8 mouse cellular contexts compared by ENCODE assay signal in the genomic region with DNA sequence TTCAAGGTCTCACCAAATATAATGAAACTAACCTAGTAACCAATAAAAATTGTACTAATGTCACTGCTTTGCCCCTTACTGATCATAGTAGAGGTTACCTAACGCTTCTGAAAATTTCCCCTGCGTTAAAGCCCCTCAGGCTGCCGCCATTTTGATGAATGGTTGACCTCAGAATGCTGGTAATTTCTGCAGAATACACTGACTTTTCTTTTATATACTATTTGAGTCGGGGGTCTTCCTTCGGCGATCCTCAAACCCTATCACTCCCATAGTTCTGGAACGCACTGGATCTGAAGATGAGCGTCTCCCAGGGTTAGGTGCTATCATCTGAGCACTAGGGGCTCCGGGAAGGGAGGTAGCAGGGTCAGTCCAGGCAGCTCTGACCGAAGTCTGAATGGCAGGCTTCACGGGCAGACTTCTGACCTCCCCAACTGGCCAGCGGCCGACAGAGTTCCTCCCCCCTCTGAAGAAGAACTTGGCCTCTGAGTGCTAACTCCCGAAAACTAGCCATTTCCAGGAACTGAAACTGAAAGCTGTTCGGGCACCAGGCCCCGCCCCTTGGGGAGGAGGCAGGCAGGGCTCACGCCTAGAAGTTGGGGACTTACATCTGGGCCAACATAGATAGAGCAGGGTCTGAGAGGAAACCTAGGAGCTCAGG. TPM values are rescaled to one million over a fixed set of nuclear protein-coding genes. Genes with fewer than 3 reads are reported as not detected.
DNase-seq lines count a peak whose midpoint lies in the region; ATAC-seq and TF ChIP-seq lines count a peak whose summit lies in the region.

No protein-coding gene starts in this region.

- 43% methylated on average over 17 of the region's 17 CpGs for WGBS in hindbrain, embryonic 13.5 days

- H3K4me1 ChIP-seq in G1E (ENCODE audit: insufficient read depth, low read depth, low read length) = peaks cover 71% of the 10 kb centered on the region
- H3K4me1 ChIP-seq in hindbrain, embryonic 13.5 days (replicated peaks) = 0 out of 2 replicates have a peak, but pooled peaks cover 8% of the 10 kb centered on the region

- no peaks in the 10 kb centered on the region for H3K27me3 ChIP-seq in G1E (ENCODE audit: insufficient read depth, low read length)
- no peaks in the 10 kb centered on the region for H3K27me3 ChIP-seq in hindbrain, embryonic 13.5 days

- peak overlapping the region; percentile 79 for H3K4me3 ChIP-seq in G1E (ENCODE audit: low read depth, low read length)
- peak overlapping the region; percentile 29 for H3K4me3 ChIP-seq in hindbrain, embryonic 13.5 days

- H3K9me3 ChIP-seq in G1E (replicated peaks) = no peaks in the 10 kb centered on the region
- H3K9me3 ChIP-seq in hindbrain, embryonic 13.5 days = no peaks in the 10 kb centered on the region

- no peak overlapping the region for H3K27ac ChIP-seq in hindbrain, embryonic 13.5 days

- no peak overlapping the region for H3K9ac ChIP-seq in hindbrain, embryonic 13.5 days

- no peak for TF ChIP-seq CTCF in G1E (IDR thresholded peaks at IDR 0.05; ENCODE audit: low read depth, low read length)

- H3K36me3 ChIP-seq in G1E (replicated peaks) = peaks cover 21% of the 10 kb centered on the region
- no peaks in the 10 kb centered on the region for H3K36me3 ChIP-seq in hindbrain, embryonic 13.5 days

- peak; percentile 87 for ATAC-seq in G1E (ENCODE audit: extremely low read depth, insufficient number of reproducible peaks, low FRiP score, poor library complexity, severe bottlenecking)
- peak; percentile 92 for ATAC-seq in common myeloid progenitor, adult 5-6 weeks (replicated peaks; ENCODE audit: low read depth, poor library complexity, severe bottlenecking)
- no peak for ATAC-seq in hindbrain, embryonic 13.5 days (ENCODE audit: low FRiP score)

- peak overlapping the region; percentile 41 for H3K4me2 ChIP-seq in hindbrain, embryonic 13.5 days

- DNase-seq in G1E (ENCODE audit: low spot score) = peak; percentile 52
- DNase-seq in frontal cortex, postnatal 36 days (ENCODE audit: low spot score in 2 of 2) = peak; percentile 29 to 30
- DNase-seq in layer of hippocampus, postnatal 36 days = peak; percentile 31 to 40
- DNase-seq in lung, postnatal 25 days (ENCODE audit: low spot score) = peak; percentile 94
- DNase-seq in ovary, postnatal 14 days (ENCODE audit: low spot score) = peak; percentile 72
- DNase-seq in thymus, postnatal 25 days = peak; percentile 89

RNA-seq across cellular contexts. Expression of a gene that starts 15.1 kb away (rescaled TPM):
- total RNA-seq in G1E (2014; fragmentation: Nextera tagmentation) (6.7 and 7.1 TPM in 2 replicates), G1E (2017) (6.0 and 6.3 TPM in 2 replicates)
- 0.18 and 0.30 TPM in 2 replicates for polyA plus RNA-seq in G1E (2012)
- 4.6 and 7.8 TPM in 2 replicates for total RNA-seq in common myeloid progenitor, adult 5-6 weeks (2017)
- 0.75 and 0.99 TPM in 2 replicates for polyA plus RNA-seq in hindbrain, embryonic 13.5 days (2015; fragmentation: Nextera tagmentation; extraction: Ambion mirVana)
- total RNA-seq in layer of hippocampus, postnatal 36 days (2021) = 1 to 10 TPM; 2.2 to 2.3 TPM

RNA-seq across cellular contexts. Expression of a gene that starts 15.2 kb away (rescaled TPM):
- total RNA-seq in G1E (2014; fragmentation: Nextera tagmentation) (10.3 and 11.1 TPM in 2 replicates), G1E (2017) (9.9 and 11.0 TPM in 2 replicates)
- polyA plus RNA-seq in G1E (2012) = 1.2 and 1.4 TPM in 2 replicates
- 15.2 and 15.4 TPM in 2 replicates for total RNA-seq in common myeloid progenitor, adult 5-6 weeks (2017)
- 1.6 and 1.7 TPM in 2 replicates for polyA plus RNA-seq in hindbrain, embryonic 13.5 days (2015; fragmentation: Nextera tagmentation; extraction: Ambion mirVana)
- 1 to 10 TPM; 2.1 TPM for total RNA-seq in layer of hippocampus, postnatal 36 days (2021)

RNA-seq across cellular contexts. Expression of a gene that starts 43.1 kb away (rescaled TPM):
- total RNA-seq in G1E (2014; fragmentation: Nextera tagmentation) (67.5 and 82.1 TPM in 2 replicates), G1E (2017) (72.6 and 81.6 TPM in 2 replicates)
- polyA plus RNA-seq in G1E (2012) = 9.5 and 19.0 TPM in 2 replicates
- total RNA-seq in common myeloid progenitor, adult 5-6 weeks (2017) = 55.0 and 55.2 TPM in 2 replicates
- polyA plus RNA-seq in hindbrain, embryonic 13.5 days (2015; fragmentation: Nextera tagmentation; extraction: Ambion mirVana) = 104 and 108 TPM in 2 replicates
- 10 to 100 TPM; 32.7 to 38.3 TPM for total RNA-seq in layer of hippocampus, postnatal 36 days (2021)

RNA-seq across cellular contexts. Expression of a gene that starts 46.2 kb away (rescaled TPM):
- total RNA-seq in G1E (2014; fragmentation: Nextera tagmentation) (43.9 and 61.6 TPM in 2 replicates), G1E (2017) (25.9 and 26.3 TPM in 2 replicates)
- polyA plus RNA-seq in G1E (2012) = 14.6 and 19.6 TPM in 2 replicates
- total RNA-seq in common myeloid progenitor, adult 5-6 weeks (2017) = 36.8 and 38.3 TPM in 2 replicates
- polyA plus RNA-seq in hindbrain, embryonic 13.5 days (2015; fragmentation: Nextera tagmentation; extraction: Ambion mirVana) = 13.6 and 17.0 TPM in 2 replicates
- 10 to 100 TPM; 20.4 to 22.0 TPM for total RNA-seq in layer of hippocampus, postnatal 36 days (2021)

Comparison
In these comparisons a context has a peak if more than half of its experiments do, and no peak if none do; other contexts are left out.
1. DNase-seq: peak in every context shown above with its lines; median percentile 94 in lung, postnatal 25 days; 89 in thymus, postnatal 25 days; 72 in ovary, postnatal 14 days; 52 in G1E; 36 in layer of hippocampus, postnatal 36 days; 30 in frontal cortex, postnatal 36 days.